Mouse (Mus musculus) testis, adult 2 months (tissue): ENCODE results near the gene Adprm. TPM values are rescaled to one million over a fixed set of nuclear protein-coding genes. Genes with fewer than 3 reads are reported as not detected.

Experiments used
- H3K27ac ChIP-seq: fragments of 200-500 bp; 2 replicates; pipeline ENCODE4 v1.5.1; 2012; ENCODE audit warnings: low read depth, low read length; ENCODE audit not compliant: control insufficient read depth, insufficient read depth
- H3K27me3 ChIP-seq: fragments of 200-500 bp; 2 replicates; pipeline ENCODE4 v1.6.1; 2012; ENCODE audit warnings: mild to moderate bottlenecking, low read length, moderate library complexity; ENCODE audit not compliant: control insufficient read depth, insufficient read depth
- H3K36me3 ChIP-seq: fragments of 200-500 bp; 2 replicates; pipeline ENCODE4 v1.6.1; 2012; ENCODE audit warnings: mild to moderate bottlenecking, low read length; ENCODE audit not compliant: control insufficient read depth, insufficient read depth
- H3K4me1 ChIP-seq: fragments of 200-500 bp; 2 replicates; pipeline ENCODE4 v1.6.1; 2012; ENCODE audit warnings: low read length; ENCODE audit not compliant: control insufficient read depth, insufficient read depth
- H3K4me3 ChIP-seq: fragments of 200-500 bp; 2 replicates; pipeline ENCODE4 v1.5.1; 2012; ENCODE audit warnings: low read depth, mild to moderate bottlenecking, low read length, moderate library complexity, mixed read lengths; ENCODE audit not compliant: control insufficient read depth
- CTCF ChIP-seq: fragments of 200-500 bp; IDR thresholded peaks from 2 replicates; pipeline ENCODE4 v1.5.1; 2012; ENCODE audit warnings: low read depth, mild to moderate bottlenecking, inconsistent platforms, low read length, moderate library complexity; ENCODE audit not compliant: control insufficient read depth, insufficient read depth, insufficient replicate concordance
- POLR2A ChIP-seq: fragments of 200-500 bp; IDR thresholded peaks from 2 replicates; pipeline ENCODE4 v1.6.1; 2012; ENCODE audit warnings: low read depth, mild to moderate bottlenecking, inconsistent platforms, low read length, moderate library complexity; ENCODE audit not compliant: control insufficient read depth
- polyA plus RNA-seq: library from polyadenylated mRNA; depleted of rRNA; stranded (reverse); fragments of >200 nt; gene quantifications from 2 replicates; pipeline ENCODE4 v1.2.3, GENCODE M21; 2012; rRNA removed

Adprm gene
- polyA plus RNA-seq, 1 experiment: 7.6 TPM

DNA sequence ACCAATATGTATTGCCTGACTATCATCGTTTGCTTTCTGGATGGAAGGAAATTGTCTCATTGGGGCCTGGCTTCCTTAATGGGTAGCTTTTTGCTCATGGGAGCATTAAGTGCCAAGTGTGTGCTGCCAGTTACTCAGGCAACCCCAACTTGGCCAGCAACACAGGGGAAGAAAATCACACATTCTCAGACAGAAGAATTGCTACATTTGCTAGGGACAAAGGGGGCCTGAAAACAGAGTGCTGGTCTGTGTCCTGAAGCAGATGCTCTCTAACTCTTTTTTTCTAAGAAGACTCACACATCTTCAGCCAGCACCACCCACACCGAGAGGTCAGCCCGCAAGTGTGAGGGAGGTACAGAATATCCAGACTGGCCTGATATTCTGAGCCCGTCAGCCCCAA, 51.7 kb downstream of the Adprm start:
- TF ChIP-seq POLR2A: no peak
- TF ChIP-seq CTCF: no peak
- Histone ChIP-seq H3K27ac (no peak overlapping the region), H3K4me3 (no peak overlapping the region), H3K4me1 (peaks cover 3% of the 10 kb centered on the region; the same call in 1 of the 2 replicates), H3K27me3 (no peaks in the 10 kb centered on the region), H3K36me3 (no peaks in the 10 kb centered on the region)

- Histone ChIP-seq H3K27ac (no peak overlapping the region), H3K27me3 (no peaks in the 10 kb centered on the region), H3K4me3 (no peak overlapping the region), H3K4me1 (peaks cover 3% of the 10 kb centered on the region; the same call in 1 of the 2 replicates), H3K36me3 (no peaks in the 10 kb centered on the region)
- TF ChIP-seq POLR2A (no peak), CTCF (no peak)
Measured at GRCm38 (mm10) chr11:66998467-66999403, 53.7 kb downstream of the Adprm start.

DNA sequence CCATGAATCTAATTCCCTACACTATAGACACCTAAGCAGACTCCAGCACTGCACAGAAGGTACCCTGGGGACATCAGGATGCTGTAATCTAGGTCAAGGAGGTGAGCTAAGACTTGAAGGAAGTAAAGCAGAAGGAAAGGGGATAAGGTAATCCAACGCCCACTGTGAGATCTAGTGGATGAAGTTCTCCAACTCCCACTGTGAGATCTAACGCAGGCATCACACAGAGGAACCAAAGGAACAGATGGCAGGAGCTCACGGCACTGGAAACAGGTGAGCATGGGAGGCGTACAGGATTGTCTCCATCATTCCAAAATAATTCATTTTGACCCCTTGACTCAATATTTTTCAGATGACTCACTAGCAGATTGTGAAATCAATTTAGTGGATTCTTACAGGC, 55.9 kb downstream of the Adprm start:
- no peak overlapping the region for H3K27ac ChIP-seq
- no peaks in the 10 kb centered on the region for H3K36me3 ChIP-seq
- H3K4me1 ChIP-seq: no peaks in the 10 kb centered on the region
- no peaks in the 10 kb centered on the region for H3K27me3 ChIP-seq
- no peak for TF ChIP-seq POLR2A
- TF ChIP-seq CTCF: no peak
- H3K4me3 ChIP-seq: no peak overlapping the region

DNA sequence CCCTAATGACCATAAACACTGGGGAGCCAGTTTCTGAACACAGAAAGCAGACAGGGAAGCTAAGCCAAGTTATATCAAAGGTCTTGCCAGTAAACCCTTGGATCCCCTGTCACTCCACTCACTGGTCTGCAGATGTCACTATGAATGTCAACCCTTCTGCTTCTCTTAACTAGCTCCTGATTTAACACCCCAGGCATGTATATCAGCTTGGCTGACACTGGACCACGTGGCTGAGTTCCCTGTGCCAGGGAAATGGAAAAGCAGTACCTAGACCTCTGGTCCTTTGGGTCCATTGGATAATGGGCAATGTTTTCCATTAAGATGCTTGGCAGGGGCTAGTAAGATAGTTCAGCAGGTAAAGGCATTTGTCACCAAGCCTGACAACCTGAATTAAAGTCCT, 58.7 kb downstream of the Adprm start:
- TF ChIP-seq CTCF (no peak), POLR2A (no peak)
- H3K27me3 ChIP-seq: no peaks in the 10 kb centered on the region
- no peaks in the 10 kb centered on the region for H3K36me3 ChIP-seq
- H3K4me1 ChIP-seq: no peaks in the 10 kb centered on the region
- H3K4me3 ChIP-seq: no peak overlapping the region
- H3K27ac ChIP-seq: no peak overlapping the region

GRCm38 (mm10) chr11:66992150-66992549, 60.2 kb downstream of the Adprm start:
- no peaks in the 10 kb centered on the region for H3K27me3 ChIP-seq
- H3K36me3 ChIP-seq: no peaks in the 10 kb centered on the region
- H3K4me1 ChIP-seq: no peaks in the 10 kb centered on the region
- TF ChIP-seq POLR2A (no peak), CTCF (no peak)
- no peak overlapping the region for H3K4me3 ChIP-seq
- no peak overlapping the region for H3K27ac ChIP-seq

Other genes starting within 250 kb of the Adprm start
- 0.04 TPM in 1 of 2 replicates, not detected in the other for gene Pirt, start 140.6 kb downstream of the Adprm start, polyA plus RNA-seq
- gene Tmem238l, start 96.0 kb downstream of the Adprm start, polyA plus RNA-seq: 3.0 TPM in 1 of 2 replicates, not detected in the other
- 0.19 and 0.22 TPM in 2 replicates for gene Tmem220, start 27.4 kb downstream of the Adprm start, polyA plus RNA-seq
- gene Sco1, start 76 bp upstream of the Adprm start, polyA plus RNA-seq: 1.1 and 1.8 TPM in 2 replicates
- 0.09 and 0.12 TPM in 2 replicates for gene Myh3, start 25.7 kb upstream of the Adprm start, polyA plus RNA-seq
- gene Myh2, start 118.4 kb upstream of the Adprm start, polyA plus RNA-seq: 0.01 TPM in 1 of 2 replicates, not detected in the other
- 0.20 and 0.30 TPM in 2 replicates for gene Myh1, start 147.5 kb upstream of the Adprm start, polyA plus RNA-seq
- gene Myh4, start 185.4 kb upstream of the Adprm start, polyA plus RNA-seq: 0.02 TPM in 2 replicates
- not detected in 2 replicates for gene Myh8, start 224.5 kb upstream of the Adprm start, polyA plus RNA-seq